Mouse (Mus musculus) bone marrow, adult 2 months (tissue): Measurements from ENCODE around the gene Cnnm1.

Experiments
- CTCF ChIP-seq: fragments of 200-500 bp; IDR thresholded peaks from 2 replicates; pipeline ENCODE4 v1.5.1; 2011; ENCODE audit warnings: low read length, control low read depth; ENCODE audit not compliant: control insufficient read depth, insufficient read depth
- POLR2A ChIP-seq: fragments of 200-500 bp; IDR thresholded peaks from 2 replicates; pipeline ENCODE4 v1.6.1; 2011; ENCODE audit warnings: low read depth, mild to moderate bottlenecking, control low read depth, low read length, borderline replicate concordance; ENCODE audit not compliant: control insufficient read depth

DNA sequence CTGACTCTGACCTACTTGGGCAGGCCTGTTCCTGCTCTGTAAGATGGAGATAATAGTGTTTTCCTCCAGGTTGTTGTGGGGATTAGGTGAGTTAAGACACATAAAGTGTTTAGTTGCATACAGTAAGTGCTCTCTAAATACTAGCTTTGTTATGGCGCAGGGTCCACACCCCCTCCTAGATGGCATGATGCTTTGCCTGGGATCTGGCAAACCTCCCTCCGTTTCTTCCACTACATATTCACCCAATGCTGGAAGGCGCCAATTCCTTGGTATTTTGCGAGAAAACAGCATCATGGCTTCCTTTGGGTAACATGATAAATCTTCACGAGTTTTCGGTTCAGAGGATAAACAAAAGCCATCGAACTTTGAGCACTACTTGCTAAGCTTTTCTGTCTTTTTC is 85.3 kb downstream of the Cnnm1 start:
- TF ChIP-seq CTCF (no peak), POLR2A (no peak)
